Mouse (Mus musculus): Measurements from ENCODE around the gene Epb41. TPM values are rescaled to one million over a fixed set of nuclear protein-coding genes. Genes with fewer than 3 reads are reported as not detected.

Gene Epb41
- total RNA-seq (2021) = 100 to 1,000 TPM; 144 to 148 TPM

GRCm38 (mm10) chr4:132074933-132075769, at the start of gene Epb41:
Gene Epb41, minus strand, starts transcription at chr4:132075321.
- intact Hi-C loops (cut with DNase I) = loop anchor here (1.0 kb wide), 1 partner anchor 26 kb away; no protein-coding TSS in a partner anchor
- DNase-seq = peak; percentile 99 to 100

DNA sequence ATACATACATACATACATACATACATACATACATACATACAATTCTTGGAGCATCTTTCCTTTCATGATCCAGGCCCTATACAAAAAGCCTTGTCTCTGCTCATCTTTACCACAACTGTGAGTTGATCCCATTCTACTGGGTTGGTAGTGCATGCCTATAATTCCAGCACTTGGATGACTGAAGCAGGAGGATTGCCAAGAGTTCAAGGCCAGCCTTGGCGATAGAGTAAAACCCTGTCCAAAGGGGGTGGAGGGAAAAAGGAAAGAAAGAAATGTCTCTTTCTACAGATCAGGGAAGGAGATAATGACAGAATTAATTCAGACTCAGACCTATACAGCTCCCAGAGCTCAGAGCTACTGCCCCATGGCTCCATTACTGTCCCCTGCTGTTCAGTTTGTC, 48.0 kb upstream of the Epb41 start:
- no peak for DNase-seq
- intact Hi-C loops (cut with DNase I) = no loop called here

DNA sequence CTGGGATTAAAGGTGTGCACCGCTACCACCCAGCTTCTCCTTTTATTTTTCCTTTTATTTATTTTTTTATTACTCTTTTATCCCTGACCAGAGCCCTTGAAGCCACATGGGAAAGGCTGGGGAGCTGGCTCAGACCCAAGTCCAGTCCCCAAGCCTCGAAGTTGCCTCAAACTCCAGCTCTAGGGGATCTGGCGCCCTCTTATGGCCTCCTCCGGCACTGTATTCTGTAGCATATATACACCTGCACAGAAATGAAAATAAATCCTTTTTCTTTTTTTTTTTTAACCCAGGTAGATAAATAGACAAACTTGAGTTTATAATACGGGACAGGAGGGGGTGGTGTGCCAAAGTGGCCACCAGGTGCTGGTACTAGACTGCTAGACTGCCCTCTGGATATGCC, 46.6 kb upstream of the Epb41 start:
- intact Hi-C loops (cut with DNase I) = no loop called here
- DNase-seq = no peak

GRCm38 (mm10) chr4:132119566-132119965, 44.4 kb upstream of the Epb41 start:
- DNase-seq = no peak
- intact Hi-C loops (cut with DNase I) = no loop called here

GRCm38 (mm10) chr4:132116315-132116714, 41.2 kb upstream of the Epb41 start:
- intact Hi-C loops (cut with DNase I) = no loop called here
- DNase-seq = no peak

DNA sequence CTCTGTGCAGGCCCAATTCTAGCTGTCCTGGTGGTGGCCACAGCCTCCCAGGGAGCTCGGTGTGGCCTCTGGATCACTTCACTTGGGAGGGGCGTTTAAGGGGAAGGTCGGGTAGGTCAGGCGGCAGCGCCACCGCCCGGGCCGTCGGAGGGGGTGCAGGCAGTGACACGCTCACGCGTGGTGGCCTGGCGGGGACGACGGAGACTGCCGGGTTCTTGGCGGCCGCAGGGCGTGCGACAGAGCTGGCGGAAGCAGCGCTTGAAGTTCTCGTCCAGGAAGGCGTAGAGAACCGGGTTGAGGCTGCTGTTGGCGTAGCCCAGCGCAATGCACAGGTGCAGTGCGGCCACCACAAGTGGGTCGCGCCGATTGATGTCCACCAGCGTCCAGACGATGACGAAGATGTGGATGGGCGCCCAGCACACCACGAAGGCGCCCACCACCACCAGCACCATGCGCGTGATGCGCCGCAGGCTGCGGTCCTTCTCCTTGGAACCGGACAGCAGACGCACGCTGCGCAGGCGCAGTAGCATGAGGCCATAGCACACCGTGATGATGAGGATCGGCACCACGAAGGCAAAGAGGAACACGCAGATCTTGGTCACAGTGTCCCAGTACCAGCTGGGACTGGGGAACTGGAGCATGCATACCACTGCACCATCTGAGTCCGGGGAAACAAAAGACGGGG, 38.4 kb upstream of the Epb41 start:
- intact Hi-C loops (cut with DNase I) = no loop called here
- DNase-seq = no peak

DNA sequence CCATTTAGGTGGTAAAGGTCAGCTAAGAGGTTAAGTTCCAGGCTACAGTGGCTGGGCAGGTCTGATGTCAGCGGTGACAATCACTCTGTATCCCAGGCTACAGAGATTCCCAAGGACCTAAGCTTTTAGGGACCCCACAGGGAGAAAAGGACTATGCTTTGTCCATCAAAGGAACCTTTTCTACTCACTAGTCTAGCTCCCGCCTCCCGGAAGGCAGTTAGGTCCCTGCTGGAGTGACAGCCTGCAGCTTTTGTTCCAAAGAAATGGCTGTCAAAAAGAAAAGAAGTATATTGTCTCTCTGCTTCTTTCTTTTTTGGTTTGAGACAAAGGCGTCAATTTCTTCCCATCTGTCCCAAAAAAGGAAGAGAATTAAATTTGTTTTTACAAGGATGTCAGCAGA, 36.1 kb upstream of the Epb41 start:
- intact Hi-C loops (cut with DNase I) = no loop called here
- DNase-seq = no peak

DNA sequence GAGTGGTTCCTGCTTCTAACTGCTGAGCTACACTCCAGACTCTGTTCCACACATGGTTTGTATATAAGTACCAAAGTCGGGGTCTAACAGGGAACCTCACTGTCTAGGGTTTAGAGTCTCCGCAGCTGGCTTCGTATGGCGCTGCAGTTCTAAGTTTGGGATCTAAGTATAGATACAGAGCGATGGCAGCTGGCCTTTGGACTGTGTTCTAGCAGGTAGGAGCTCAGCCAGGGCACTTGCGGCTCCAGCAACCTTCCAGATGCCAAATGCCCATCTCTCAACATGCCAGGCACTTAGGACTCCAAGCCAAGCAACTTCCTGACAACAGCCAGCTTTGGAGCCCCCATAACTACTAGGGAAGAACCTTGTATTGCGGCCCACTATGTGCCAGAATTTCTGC, 33.1 kb upstream of the Epb41 start:
- DNase-seq = peak in 1 of 2 experiments; percentile 16
- intact Hi-C loops (cut with DNase I) = no loop called here

DNA sequence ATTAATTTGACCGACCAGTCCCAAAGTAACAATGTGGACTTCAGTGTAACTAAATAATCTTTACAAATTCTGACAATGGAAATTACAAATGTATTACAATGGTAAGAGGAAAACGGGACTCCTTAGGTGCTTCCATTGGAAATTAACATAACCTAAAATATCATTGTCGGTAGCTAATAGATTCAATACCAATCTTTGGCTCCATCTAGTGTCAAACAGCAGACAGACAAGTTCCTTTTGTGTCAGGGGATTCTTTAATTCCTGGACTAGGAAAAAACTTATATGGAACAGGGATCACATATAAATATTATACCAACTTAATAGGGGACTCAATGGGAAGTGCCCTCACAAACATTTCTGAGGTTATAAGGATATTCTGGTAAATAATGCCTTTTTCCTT, 26.0 kb upstream of the Epb41 start:
- no peak for DNase-seq
- intact Hi-C loops (cut with DNase I) = loop anchor here (2.0 kb wide), 1 partner anchor 240 kb away; no protein-coding TSS in a partner anchor

DNA sequence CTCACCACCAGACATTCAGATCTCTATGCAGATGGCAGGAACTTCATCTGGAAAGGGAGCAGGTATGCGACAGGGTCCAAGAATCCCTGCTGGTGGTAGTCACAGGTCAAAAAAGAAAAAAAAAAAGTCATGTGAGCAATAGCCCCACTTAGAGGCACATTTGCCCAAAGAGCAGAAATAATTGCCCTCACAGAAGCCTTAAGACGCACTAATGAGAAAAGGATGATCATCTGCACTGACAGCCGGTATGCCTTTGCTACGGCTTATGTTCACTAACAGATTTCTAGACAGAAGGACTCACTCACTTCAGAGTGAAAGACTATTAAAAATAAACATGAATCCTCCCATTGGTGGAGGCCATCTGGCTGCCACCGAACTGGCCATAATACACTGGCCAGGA, 24.4 kb upstream of the Epb41 start:
- intact Hi-C loops (cut with DNase I) = no loop called here
- no peak for DNase-seq

DNA sequence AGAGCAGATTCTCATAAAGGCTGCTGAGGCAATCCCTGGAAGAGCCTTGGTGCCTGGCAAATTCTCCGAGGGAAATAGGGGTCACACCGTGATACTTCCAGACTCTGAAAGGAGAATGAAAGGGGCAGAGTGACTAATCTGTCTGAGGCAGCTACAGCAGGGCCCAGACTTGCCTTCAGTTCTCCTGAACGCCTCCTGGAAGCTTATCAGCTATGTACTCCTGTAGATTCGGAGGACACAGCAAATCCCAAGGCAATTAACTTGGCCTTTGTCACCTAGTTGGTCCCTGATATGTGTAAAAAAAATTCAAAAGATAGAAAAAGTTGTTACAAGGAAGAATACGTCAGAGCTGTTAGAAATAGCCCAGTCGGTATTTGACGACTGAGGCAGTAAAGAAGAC, 19.9 kb upstream of the Epb41 start:
- intact Hi-C loops (cut with DNase I) = no loop called here
- DNase-seq = no peak

- no peak for DNase-seq
- intact Hi-C loops (cut with DNase I) = loop anchor here (5.0 kb wide), 1 partner anchor 253 kb away; no protein-coding TSS in a partner anchor
Observed at GRCm38 (mm10) chr4:132093928-132094327, 18.8 kb upstream of the Epb41 start.

DNA sequence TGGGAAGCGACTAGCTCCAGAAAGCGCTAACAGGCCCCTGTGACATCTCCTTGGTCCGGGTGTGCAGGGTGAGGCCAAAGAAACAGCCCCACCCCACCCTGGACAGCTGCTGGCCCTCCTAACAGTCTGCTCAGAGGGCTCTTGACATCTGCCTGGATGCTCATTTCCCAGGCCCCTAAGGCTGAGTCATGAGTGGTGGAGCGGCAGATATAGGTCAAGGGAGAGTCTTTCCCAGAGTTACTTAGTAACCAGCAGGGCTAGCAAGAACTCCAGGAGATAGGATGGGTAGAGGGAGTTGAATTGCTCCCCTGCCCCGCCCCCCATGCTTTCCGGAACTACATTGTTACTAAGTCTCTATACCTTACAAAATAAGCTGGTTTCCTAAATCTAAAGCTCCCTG, 18.0 kb upstream of the Epb41 start:
- no peak for DNase-seq
- intact Hi-C loops (cut with DNase I) = loop anchor here (5.0 kb wide), 1 partner anchor 254 kb away; no protein-coding TSS in a partner anchor

DNA sequence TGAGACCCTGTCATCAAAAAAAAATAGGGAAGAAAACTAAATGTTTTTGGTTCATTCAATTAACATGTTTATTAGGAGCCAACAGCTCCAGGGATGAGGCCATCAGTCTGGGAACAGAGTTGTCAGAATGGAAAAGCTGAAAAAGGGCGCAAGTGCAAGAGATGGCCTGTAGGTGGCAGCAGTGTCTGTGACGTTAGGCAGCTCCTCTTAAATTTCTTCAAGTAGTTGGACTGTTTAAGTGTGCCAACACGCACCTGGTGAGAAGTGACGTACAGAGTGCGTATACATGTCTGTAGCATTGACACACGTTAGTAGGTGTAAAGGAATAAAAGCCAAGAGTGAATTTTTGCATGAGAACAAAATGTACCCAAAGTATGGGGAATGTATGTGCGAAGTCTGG, 13.8 kb upstream of the Epb41 start:
- intact Hi-C loops (cut with DNase I) = loop anchor here (1.0 to 10.0 kb wide), 3 partner anchors 89 to 323 kb away; partner anchors contain the start of gene Gmeb1
- DNase-seq = peak; percentile 47 to 61

GRCm38 (mm10) chr4:132085114-132085513, 10.0 kb upstream of the Epb41 start:
- no peak for DNase-seq

GRCm38 (mm10) chr4:132080492-132080983, 5.4 kb upstream of the Epb41 start:
- intact Hi-C loops (cut with DNase I) = loop anchor here (10.0 kb wide), 1 partner anchor 184 kb away; the partner anchor contains the start of gene Gmeb1
- DNase-seq = no peak

More at GRCm38 (mm10) chr4:132085114-132085513, 10.0 kb upstream of the Epb41 start:
- intact Hi-C loops (cut with DNase I) = loop anchor here (5.0 to 10.0 kb wide), 2 partner anchors 180 to 327 kb away; partner anchors contain the start of gene Gmeb1

- intact Hi-C loops (cut with DNase I) = loop anchor here (1.0 to 10.0 kb wide), 5 partner anchors 47 to 219 kb away; partner anchors contain the start of gene Gmeb1
- peak; percentile 78 to 79 for DNase-seq
Observed at GRCm38 (mm10) chr4:132079555-132080275, 4.6 kb upstream of the Epb41 start.

GRCm38 (mm10) chr4:132078296-132078714, 3.2 kb upstream of the Epb41 start:
- intact Hi-C loops (cut with DNase I) = loop anchor here (2.0 kb wide), 2 partner anchors 46 to 162 kb away; no protein-coding TSS in a partner anchor
- peak in 1 of 2 experiments; percentile 27 for DNase-seq

DNA sequence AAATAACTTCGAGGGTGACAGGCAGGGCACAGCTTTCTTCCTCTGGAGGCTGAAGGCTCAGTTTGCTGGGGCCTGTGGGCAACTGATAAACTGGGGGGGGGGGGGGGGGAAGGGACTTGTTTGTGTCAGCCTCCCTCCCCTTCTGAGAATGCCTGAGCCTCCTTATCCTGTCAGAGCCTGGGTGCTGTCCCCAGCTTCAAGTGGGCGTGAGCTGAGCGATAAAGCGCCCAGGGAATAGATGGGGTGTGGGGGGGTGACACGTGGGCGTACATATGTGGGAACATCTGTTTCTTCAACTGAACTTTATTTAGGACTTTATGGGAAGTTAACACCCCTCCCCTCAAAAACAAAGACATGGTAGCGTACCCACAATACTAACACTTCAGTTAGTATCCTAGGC, 2.3 kb upstream of the Epb41 start:
- no peak for DNase-seq
- intact Hi-C loops (cut with DNase I) = no loop called here

Data from heart, postnatal 36 days (tissue).